Mouse (Mus musculus) cortical plate, adult 2 months (tissue): ENCODE data around the gene Ahdc1.

ENCODE experiments used
- CTCF ChIP-seq: fragments of 200-500 bp; IDR thresholded peaks from 2 replicates; pipeline ENCODE4 v1.5.1; 2011; ENCODE audit warnings: mild to moderate bottlenecking, control low read depth, low read length; ENCODE audit not compliant: insufficient read depth; ENCODE audit errors: extremely low read depth
- POLR2A ChIP-seq: fragments of 200-500 bp; IDR thresholded peaks from 2 replicates; pipeline ENCODE4 v1.6.1; 2011; ENCODE audit warnings: mild to moderate bottlenecking, low read length, control low read depth; ENCODE audit not compliant: insufficient read depth; ENCODE audit errors: extremely low read depth

DNA sequence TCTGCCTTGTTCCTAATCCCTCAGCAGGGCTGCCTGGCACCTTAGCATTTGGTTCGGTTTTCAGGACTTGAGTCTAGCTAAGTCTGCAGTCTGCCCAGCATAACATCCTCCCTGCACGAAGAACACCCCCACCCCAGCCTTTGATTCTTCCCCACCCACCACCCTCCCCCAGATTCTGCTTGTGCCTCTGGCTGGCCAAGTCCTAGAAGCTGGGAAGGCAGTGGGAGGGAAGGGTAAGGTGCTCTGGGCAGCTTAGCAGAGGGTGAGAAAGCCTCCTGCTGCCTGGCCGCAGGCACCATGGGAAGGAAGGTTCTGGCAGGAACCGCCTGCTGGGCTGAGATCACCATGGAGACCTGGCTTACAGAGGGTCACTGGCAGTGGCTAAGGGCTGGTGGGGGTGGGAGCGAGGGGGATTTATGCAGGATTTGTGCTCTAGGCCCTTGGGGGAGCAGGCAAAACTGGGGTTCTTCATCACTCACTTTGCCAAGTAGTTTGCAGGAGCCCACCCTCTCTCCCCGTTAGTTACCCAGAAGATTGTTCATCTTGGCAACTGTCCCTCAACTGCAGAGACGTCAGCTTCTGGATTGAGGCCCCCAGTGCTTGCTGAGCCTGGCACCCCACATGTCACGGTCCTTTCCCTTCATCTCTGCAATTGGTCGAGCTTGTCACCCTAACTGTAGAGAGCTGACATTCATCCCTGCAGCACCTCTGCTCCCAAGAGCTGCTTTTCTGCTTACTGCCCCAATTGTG lies 63.2 kb downstream of the Ahdc1 start:
- TF ChIP-seq CTCF, result no peak
- TF ChIP-seq POLR2A, result no peak
